Mouse (Mus musculus): ENCODE results near the gene Dgki. TPM values are rescaled to one million over a fixed set of nuclear protein-coding genes. Genes with fewer than 3 reads are reported as not detected.

Gene Dgki
- total RNA-seq, 1 experiment from 2014 or later: not detected

DNA sequence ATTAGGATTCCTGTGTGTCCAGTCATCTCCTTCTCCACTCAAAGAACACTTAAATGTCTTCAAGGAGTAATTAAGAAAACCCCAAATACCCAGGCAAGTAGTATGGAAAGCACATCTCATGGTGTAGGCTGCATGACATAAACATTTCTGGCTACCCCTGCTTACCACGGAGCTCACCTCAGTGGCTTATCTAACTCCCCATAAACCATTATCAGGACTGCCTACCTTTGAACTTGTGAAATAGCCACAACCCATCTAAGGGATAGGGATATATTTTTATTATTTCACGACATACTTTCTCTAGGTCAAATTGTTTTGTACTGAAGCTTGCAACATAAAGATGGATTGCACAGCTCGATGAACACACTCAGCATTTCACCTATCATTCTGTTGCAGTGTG lies 394.0 kb downstream of the Dgki start:
- ATAC-seq (replicated peaks; ENCODE audit: insufficient number of reproducible peaks, low FRiP score, low TSS enrichment, poor library complexity, severe bottlenecking): no peak

DNA sequence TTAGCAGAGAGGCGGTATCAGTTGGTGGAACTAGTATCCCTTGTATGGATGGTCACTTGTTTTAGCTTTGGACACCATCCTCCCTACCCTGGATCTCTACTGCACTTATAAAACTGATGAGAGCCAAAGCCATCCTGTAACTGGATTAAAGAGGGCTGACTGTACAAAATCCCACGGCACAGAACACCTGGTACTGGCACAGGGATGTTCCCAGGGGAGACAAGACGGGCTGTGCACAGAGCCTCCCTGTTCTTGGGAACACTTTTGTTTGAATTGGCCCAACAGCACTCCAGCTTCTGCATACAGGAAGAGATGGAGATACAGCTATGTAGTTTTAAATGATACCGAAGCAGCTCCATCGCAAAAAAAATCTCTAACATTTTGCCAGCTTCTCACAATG lies 395.1 kb downstream of the Dgki start:
- ATAC-seq (replicated peaks; ENCODE audit: insufficient number of reproducible peaks, low FRiP score, low TSS enrichment, poor library complexity, severe bottlenecking): no peak

GRCm38 (mm10) chr6:36903821-36904220 lies 396.2 kb downstream of the Dgki start:
- no peak for ATAC-seq (replicated peaks; ENCODE audit: insufficient number of reproducible peaks, low FRiP score, low TSS enrichment, poor library complexity, severe bottlenecking)

GRCm38 (mm10) chr6:36903159-36903794 lies 396.7 kb downstream of the Dgki start:
- ATAC-seq (replicated peaks; ENCODE audit: insufficient number of reproducible peaks, low FRiP score, low TSS enrichment, poor library complexity, severe bottlenecking): no peak

- no peak for ATAC-seq (replicated peaks; ENCODE audit: insufficient number of reproducible peaks, low FRiP score, low TSS enrichment, poor library complexity, severe bottlenecking)
Observed at GRCm38 (mm10) chr6:36899872-36900271, 400.1 kb downstream of the Dgki start.

GRCm38 (mm10) chr6:36898412-36898811 lies 401.6 kb downstream of the Dgki start:
- no peak for ATAC-seq (replicated peaks; ENCODE audit: insufficient number of reproducible peaks, low FRiP score, low TSS enrichment, poor library complexity, severe bottlenecking)

- no peak for ATAC-seq (replicated peaks; ENCODE audit: insufficient number of reproducible peaks, low FRiP score, low TSS enrichment, poor library complexity, severe bottlenecking)
Observed at GRCm38 (mm10) chr6:36897616-36898149, 402.3 kb downstream of the Dgki start.

GRCm38 (mm10) chr6:36896656-36897055 lies 403.3 kb downstream of the Dgki start:
- no peak for ATAC-seq (replicated peaks; ENCODE audit: insufficient number of reproducible peaks, low FRiP score, low TSS enrichment, poor library complexity, severe bottlenecking)

DNA sequence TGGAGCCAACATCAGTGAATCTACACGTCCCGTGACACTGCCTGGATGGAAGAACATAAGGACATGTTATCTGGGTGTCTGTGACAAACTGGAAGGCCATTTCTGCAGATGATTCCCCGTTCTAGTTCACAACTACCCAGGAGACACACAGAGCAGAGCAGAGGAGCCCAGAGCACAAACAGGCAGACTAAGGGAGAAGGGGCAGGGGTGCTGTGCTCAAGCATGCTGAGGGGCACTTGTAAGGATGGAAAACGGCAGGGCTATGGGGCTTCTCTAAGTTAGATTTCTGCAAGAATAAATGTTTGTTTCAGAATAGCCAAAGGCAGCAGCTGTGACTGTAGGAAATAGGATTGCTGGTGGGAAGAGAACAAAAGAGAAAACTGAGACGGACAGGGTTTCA lies 408.2 kb downstream of the Dgki start:
- no peak for ATAC-seq (replicated peaks; ENCODE audit: insufficient number of reproducible peaks, low FRiP score, low TSS enrichment, poor library complexity, severe bottlenecking)

GRCm38 (mm10) chr6:36890776-36891175 lies 409.2 kb downstream of the Dgki start:
- ATAC-seq (replicated peaks; ENCODE audit: insufficient number of reproducible peaks, low FRiP score, low TSS enrichment, poor library complexity, severe bottlenecking): no peak

DNA sequence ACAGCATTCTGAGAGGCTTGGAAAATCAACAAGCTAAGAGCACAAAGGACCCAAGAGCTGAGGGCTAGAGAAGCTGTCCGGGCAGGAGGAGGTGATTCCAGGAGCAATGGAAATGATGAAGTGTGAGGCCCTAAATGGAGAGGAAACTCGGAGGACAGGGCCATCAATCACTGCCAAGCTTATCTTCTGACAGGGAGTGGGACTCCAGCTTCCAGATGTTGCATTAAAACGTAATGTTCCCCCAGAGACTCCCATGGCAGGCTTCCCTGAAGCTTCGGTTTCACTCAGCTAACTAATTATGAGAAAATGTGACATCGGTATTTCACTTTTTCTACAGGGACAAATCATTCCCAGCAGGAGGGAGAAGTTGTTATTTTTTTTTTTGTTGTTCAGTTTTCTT lies 409.7 kb downstream of the Dgki start:
- ATAC-seq (replicated peaks; ENCODE audit: insufficient number of reproducible peaks, low FRiP score, low TSS enrichment, poor library complexity, severe bottlenecking): no peak

DNA sequence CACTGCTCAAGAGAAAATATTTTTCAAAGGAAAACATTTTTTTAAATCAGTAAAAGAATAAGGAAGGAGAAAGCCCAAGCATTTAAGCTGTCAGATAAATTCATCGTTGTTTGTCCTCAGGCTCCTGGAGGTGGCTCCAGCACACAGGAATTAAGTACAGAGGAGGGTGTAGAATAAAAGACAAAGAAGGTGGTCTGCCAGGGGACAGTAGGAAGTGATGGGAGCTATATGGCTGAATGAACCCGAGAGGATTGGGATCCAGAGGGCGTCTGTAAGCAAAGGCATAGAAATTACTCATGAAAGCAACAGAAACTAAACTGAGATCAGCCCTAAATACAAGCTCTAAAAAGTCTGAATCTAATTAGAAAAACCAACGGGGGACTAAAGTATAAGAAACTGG lies 418.7 kb downstream of the Dgki start:
- ATAC-seq (replicated peaks; ENCODE audit: insufficient number of reproducible peaks, low FRiP score, low TSS enrichment, poor library complexity, severe bottlenecking): no peak

DNA sequence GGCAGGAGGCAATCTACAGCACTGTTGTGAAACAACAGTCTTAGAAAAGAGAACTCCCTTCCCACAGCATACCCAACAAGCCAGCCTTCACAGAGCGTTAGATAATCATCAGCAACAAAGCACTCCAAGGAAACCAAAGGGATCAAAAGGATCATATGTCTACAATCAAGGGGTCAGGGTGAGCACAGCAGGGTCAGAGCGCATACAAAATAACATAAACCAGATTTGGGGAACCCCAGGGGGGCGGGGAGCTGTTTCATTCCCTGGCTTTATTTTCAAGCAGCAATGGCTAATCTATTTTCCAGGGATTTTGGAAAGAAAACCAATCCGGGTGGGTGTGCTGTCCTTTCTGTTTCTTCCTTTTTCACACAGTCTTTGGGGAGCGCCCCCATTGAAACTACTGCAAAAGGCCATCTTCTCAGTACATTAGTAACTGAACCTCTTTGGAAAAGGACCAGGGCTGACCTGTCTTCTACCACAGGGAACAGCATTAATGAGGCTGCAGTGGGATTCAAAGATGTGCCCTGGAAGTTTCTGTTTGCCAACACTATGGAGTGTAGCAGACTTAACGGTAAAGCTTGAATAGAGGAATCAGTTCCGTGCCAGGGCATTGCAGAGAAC lies 419.2 kb downstream of the Dgki start:
- ATAC-seq (replicated peaks; ENCODE audit: insufficient number of reproducible peaks, low FRiP score, low TSS enrichment, poor library complexity, severe bottlenecking): no peak

GRCm38 (mm10) chr6:36877399-36877798 lies 422.6 kb downstream of the Dgki start:
- ATAC-seq (replicated peaks; ENCODE audit: insufficient number of reproducible peaks, low FRiP score, low TSS enrichment, poor library complexity, severe bottlenecking): no peak

DNA sequence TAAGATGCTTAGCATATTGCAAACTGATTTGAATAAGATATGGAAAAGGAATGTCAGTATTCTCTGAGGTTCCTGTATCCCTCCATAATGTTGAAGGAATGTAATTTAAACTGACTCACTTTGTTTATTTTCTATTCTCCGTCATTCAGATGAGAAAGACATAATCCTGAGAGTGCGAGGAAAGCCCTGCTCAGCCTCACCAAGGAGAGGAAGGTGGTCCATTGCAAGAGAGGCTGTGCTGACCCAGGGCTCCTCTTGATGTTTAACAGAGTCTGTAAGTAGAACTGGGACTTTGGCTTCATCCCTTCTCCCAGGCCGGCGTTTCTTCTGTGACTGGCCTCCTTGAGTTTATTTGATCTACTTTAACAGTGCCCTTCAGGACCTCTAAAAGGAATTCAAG lies 423.6 kb downstream of the Dgki start:
- no peak for ATAC-seq (replicated peaks; ENCODE audit: insufficient number of reproducible peaks, low FRiP score, low TSS enrichment, poor library complexity, severe bottlenecking)

- ATAC-seq (replicated peaks; ENCODE audit: insufficient number of reproducible peaks, low FRiP score, low TSS enrichment, poor library complexity, severe bottlenecking): no peak
Observed at GRCm38 (mm10) chr6:36875926-36876325, 424.1 kb downstream of the Dgki start.

- ATAC-seq (replicated peaks; ENCODE audit: insufficient number of reproducible peaks, low FRiP score, low TSS enrichment, poor library complexity, severe bottlenecking): no peak
Observed at GRCm38 (mm10) chr6:36872876-36873275, 427.1 kb downstream of the Dgki start.

DNA sequence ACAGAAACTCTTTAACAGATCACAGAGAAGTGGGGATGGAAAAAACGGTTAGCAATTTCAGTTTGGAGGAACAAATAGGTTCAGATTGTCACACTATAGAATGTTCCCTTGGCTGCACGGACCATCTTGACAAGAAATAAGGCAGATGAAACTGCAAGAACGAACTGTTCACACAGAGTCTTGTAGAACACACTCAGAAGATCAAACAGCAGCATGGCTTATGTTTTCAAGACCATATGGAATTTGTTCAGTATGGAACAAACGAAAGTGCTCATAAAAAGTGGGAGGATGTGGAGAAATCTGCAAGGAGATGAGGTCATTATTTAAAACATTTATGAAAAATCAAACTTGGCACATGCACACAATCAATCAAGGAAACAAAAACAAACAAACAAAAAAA lies 431.8 kb downstream of the Dgki start:
- no peak for ATAC-seq (replicated peaks; ENCODE audit: insufficient number of reproducible peaks, low FRiP score, low TSS enrichment, poor library complexity, severe bottlenecking)

DNA sequence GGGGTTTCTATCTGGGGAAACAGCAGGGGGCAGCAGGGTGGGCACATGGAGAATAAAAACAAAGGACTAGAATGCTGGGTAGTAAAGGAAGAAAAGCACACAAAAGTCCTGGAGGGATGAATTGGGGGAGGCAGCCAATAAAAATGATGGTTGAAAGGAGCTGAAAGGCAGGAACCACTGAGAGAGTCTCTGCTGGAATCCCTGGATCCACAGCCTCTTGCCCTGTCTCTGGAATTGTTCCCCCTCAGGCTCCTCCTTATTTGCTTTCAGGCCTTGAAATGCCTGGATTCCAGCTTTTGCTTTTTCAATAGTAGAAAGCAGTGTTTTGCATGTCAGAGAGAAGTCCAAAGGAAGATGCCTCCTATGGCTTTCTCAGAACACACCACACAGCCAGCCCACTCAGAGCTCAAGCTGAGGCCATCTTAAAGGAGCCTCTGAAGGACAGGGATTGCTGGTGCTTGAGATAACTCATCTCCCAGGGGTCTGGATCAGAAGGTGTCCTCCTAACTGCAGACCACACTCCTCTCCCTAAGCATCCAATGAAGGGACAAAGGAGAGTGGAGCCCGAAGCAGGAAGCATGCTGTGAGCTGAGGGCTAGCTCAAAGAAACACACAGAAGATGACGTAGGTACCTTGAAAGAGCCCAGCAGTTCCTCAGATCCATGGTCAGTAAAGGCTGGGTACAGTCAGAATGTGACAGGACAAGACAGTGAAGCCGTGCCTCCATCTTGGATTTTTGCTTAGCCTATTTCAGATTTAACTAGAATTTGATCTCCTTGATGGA lies 441.5 kb downstream of the Dgki start:
- no peak for ATAC-seq (replicated peaks; ENCODE audit: insufficient number of reproducible peaks, low FRiP score, low TSS enrichment, poor library complexity, severe bottlenecking)

All from monocyte, adult 5-6 weeks (primary cell).